Mouse (Mus musculus) myocyte (in vitro differentiated cells): ENCODE measurements at regions not wholly inside any gene's neighbourhood (a gene's known extent, or its start where the extent isn't known, plus 50 kb on each side); places are given as distances from the start of the nearest gene placed in this dataset.

Experiments used
- MAX ChIP-seq: IDR thresholded peaks from one replicate; pipeline ENCODE4 v1.6.1; 2011; ENCODE audit warnings: low read depth, mild to moderate bottlenecking, control low read depth
- POLR2A ChIP-seq: IDR thresholded peaks from one replicate; pipeline ENCODE4 v1.6.1; 2011; ENCODE audit warnings: low read depth, mild to moderate bottlenecking, control low read depth, moderate library complexity; ENCODE audit not compliant: insufficient read length
- TCF12 ChIP-seq: IDR thresholded peaks from one replicate; pipeline ENCODE4 v1.6.1; 2011; ENCODE audit warnings: mild to moderate bottlenecking, control low read depth; ENCODE audit not compliant: poor library complexity, insufficient read depth, severe bottlenecking
- USF1 ChIP-seq: IDR thresholded peaks from one replicate; pipeline ENCODE4 v1.6.1; 2011; ENCODE audit warnings: low read depth, mild to moderate bottlenecking, control low read depth, moderate library complexity

GRCm38 (mm10) chr9:43548883-43549282 is 194.9 kb upstream of the Nectin1 start:
- TF ChIP-seq MAX: no peak
- TF ChIP-seq USF1: no peak
- no peak for TF ChIP-seq TCF12
- no peak for TF ChIP-seq POLR2A
